Mouse (Mus musculus) ES-E14 (cell line): Measurements from ENCODE around the gene Nfkbie. TPM values are rescaled to one million over a fixed set of nuclear protein-coding genes. Genes with fewer than 3 reads are reported as not detected.

Experiments
- DNase-seq: peaks from one replicate; pipeline ENCODE4 v3.0.0-alpha.2; 2013; ENCODE audit warnings: low read depth, low spot score
- H3K27ac ChIP-seq: 2 replicates; pipeline ENCODE4 v1.5.1; 2012; ENCODE audit warnings: low read depth, mild to moderate bottlenecking, low read length, moderate library complexity, mixed read lengths; ENCODE audit not compliant: poor library complexity, insufficient read depth, severe bottlenecking
- H3K36me3 ChIP-seq: 2 replicates; pipeline ENCODE4 v1.6.1; 2012; ENCODE audit warnings: mild to moderate bottlenecking, low read length, moderate library complexity, mixed read lengths; ENCODE audit not compliant: control insufficient read depth, poor library complexity, insufficient read depth, severe bottlenecking
- H3K4me1 ChIP-seq, 2 experiments: fragments of 150-350 bp in 1 of 2; sonication (generic) in 1 of 2; 2 replicates each; pipeline ENCODE4 v1.6.1; 2012; ENCODE audit warnings: low read length in 2 of 2, mild to moderate bottlenecking in 1 of 2, mixed read lengths in 1 of 2; ENCODE audit not compliant: control insufficient read depth in 2 of 2, insufficient read depth in 2 of 2, poor library complexity in 1 of 2
- H3K4me3 ChIP-seq, 2 experiments: fragments of 150-350 bp in 1 of 2; sonication (generic) in 1 of 2; 2 replicates each; pipeline ENCODE4 v1.5.1; 2012; ENCODE audit warnings: low read length in 2 of 2, low read depth in 1 of 2, mild to moderate bottlenecking in 1 of 2, mixed read lengths in 1 of 2; ENCODE audit not compliant: insufficient read depth in 1 of 2, poor library complexity in 1 of 2, severe bottlenecking in 1 of 2
- H3K9ac ChIP-seq: 2 replicates; pipeline ENCODE4 v1.6.1; 2012; ENCODE audit warnings: low read depth, mild to moderate bottlenecking, low read length, mixed read lengths; ENCODE audit not compliant: poor library complexity, insufficient read depth, severe bottlenecking
- H3K9me3 ChIP-seq: fragments of 150-350 bp; sonication (generic); 2 replicates; pipeline ENCODE4 v1.6.1; 2012; ENCODE audit warnings: low read depth, mild to moderate bottlenecking, low read length; ENCODE audit not compliant: control insufficient read depth, insufficient read depth
- CHD2 ChIP-seq: IDR thresholded peaks from 2 replicates; pipeline ENCODE4 v1.6.1; 2014; ENCODE audit warnings: mild to moderate bottlenecking, low read depth, low read length, inconsistent platforms
- HCFC1 ChIP-seq: IDR thresholded peaks from 2 replicates; pipeline ENCODE4 v1.6.1; 2012; ENCODE audit warnings: low read length, inconsistent platforms, borderline replicate concordance; ENCODE audit not compliant: insufficient read depth
- MAFK ChIP-seq: IDR thresholded peaks from 2 replicates; pipeline ENCODE4 v1.6.1; 2014; ENCODE audit warnings: mild to moderate bottlenecking, low read depth, low read length, inconsistent platforms; ENCODE audit not compliant: insufficient read depth
- ZC3H11A ChIP-seq: IDR thresholded peaks from 2 replicates; pipeline ENCODE4 v1.6.1; 2012; ENCODE audit warnings: low read depth, mild to moderate bottlenecking, inconsistent platforms, low read length, borderline replicate concordance
- ZNF384 ChIP-seq: IDR thresholded peaks from 2 replicates; pipeline ENCODE4 v1.6.1; 2012; ENCODE audit warnings: low read depth, low read length, inconsistent platforms
- in situ Hi-C, 2 experiments: fragments of 600-800 bp; cut with MboI; formaldehyde crosslinking; loops; one replicate each; pipeline ENCODE4 v1.15.1; 2025; ENCODE audit warnings: low sequenced_read_pairs in 2 of 2, inconsistent platforms in 1 of 2; ENCODE audit not compliant: unreplicated experiment in 2 of 2
- total RNA-seq: library from RNA; depleted of rRNA; stranded (reverse); fragments of 300-350 nt; gene quantifications from 2 replicates; pipeline ENCODE4 v1.2.3, GENCODE M21; 2012; rRNA removed

The Nfkbie gene
- total RNA-seq = 2.1 and 2.2 TPM in 2 replicates

- H3K4me3 ChIP-seq = peak within 1 kb of the TSS; percentile 78 to 86
- no peaks in the 10 kb centered on the region for H3K9me3 ChIP-seq
- TF ChIP-seq ZNF384 (no peak), MAFK (no peak), CHD2 (no peak), HCFC1 (no peak), ZC3H11A (no peak)
- no peak within 1 kb of the TSS for H3K27ac ChIP-seq
- H3K4me1 ChIP-seq = peaks cover 4 to 6% of the 10 kb centered on the region in 2 experiments; a peak in 3 of 4 replicates
- DNase-seq = no peak
- H3K9ac ChIP-seq = peak within 1 kb of the TSS; percentile 72
- no peaks in the 10 kb centered on the region for H3K36me3 ChIP-seq
- in situ Hi-C loops = loop anchor here (10.0 kb wide), 1 partner anchor 81 kb away; the partner anchor contains the start of gene Spats1 (in 2 of the 2)
Measured at GRCm38 (mm10) chr17:45555452-45556106, at the start of gene Nfkbie. Gene Nfkbie (plus strand): TSS chr17:45555703.

- Histone ChIP-seq H3K4me3 (peak overlapping the region in 1 of 2 experiments; percentile 15; a peak in 1 of 4 replicates), H3K4me1 (peaks cover 2 to 11% of the 10 kb centered on the region in 2 experiments; a peak in 3 of 4 replicates), H3K36me3 (peaks cover 11% of the 10 kb centered on the region; the same call in 1 of the 2 replicates), H3K9me3 (no peaks in the 10 kb centered on the region), H3K9ac (no peak overlapping the region; the same call in 1 of the 2 replicates), H3K27ac (no peak overlapping the region)
- no peak for DNase-seq
- TF ChIP-seq MAFK (no peak), ZNF384 (no peak), CHD2 (no peak), ZC3H11A (no peak), HCFC1 (no peak)
- in situ Hi-C loops = no loop called here
Measured at GRCm38 (mm10) chr17:45505941-45506465, 49.5 kb upstream of the Nfkbie start.

GRCm38 (mm10) chr17:45506700-45507189, 48.8 kb upstream of the Nfkbie start, which contains the start of gene Aars2:
Gene Aars2 (plus strand): TSS chr17:45506841.
- Histone ChIP-seq H3K4me1 (peaks cover 2 to 11% of the 10 kb centered on the region in 2 experiments; a peak in 3 of 4 replicates), H3K27ac (peak within 1 kb of the TSS; percentile 65; the same call in 1 of the 2 replicates), H3K9me3 (no peaks in the 10 kb centered on the region), H3K36me3 (peaks cover 11% of the 10 kb centered on the region; the same call in 1 of the 2 replicates), H3K4me3 (peak within 1 kb of the TSS; percentile 84 to 92), H3K9ac (peak within 1 kb of the TSS; percentile 96)
- TF ChIP-seq MAFK = no peak
- peak; percentile 93 for TF ChIP-seq HCFC1
- in situ Hi-C loops = no loop called here
- DNase-seq = peak; percentile 94

GRCm38 (mm10) chr17:45510871-45511270, 44.6 kb upstream of the Nfkbie start:
- H3K27ac ChIP-seq = no peak overlapping the region
- no peak for TF ChIP-seq HCFC1
- no peak for TF ChIP-seq ZC3H11A
- TF ChIP-seq CHD2 = no peak
- no peak for TF ChIP-seq MAFK
- no peak for TF ChIP-seq ZNF384
- no peaks in the 10 kb centered on the region for H3K9me3 ChIP-seq
- H3K4me1 ChIP-seq = peaks cover 1 to 15% of the 10 kb centered on the region in 2 experiments; a peak in 3 of 4 replicates
- no peak overlapping the region for H3K9ac ChIP-seq
- no peak for DNase-seq
- no peak overlapping the region for H3K4me3 ChIP-seq
- in situ Hi-C loops = no loop called here
- peaks cover 11% of the 10 kb centered on the region; the same call in 1 of the 2 replicates for H3K36me3 ChIP-seq
